Mouse (Mus musculus): ENCODE measurements at regions not wholly inside any gene's neighbourhood (a gene's known extent, or its start where the extent isn't known, plus 50 kb on each side); places are given as distances from the start of the nearest gene placed in this dataset. TPM values are rescaled to one million over a fixed set of nuclear protein-coding genes. Genes with fewer than 3 reads are reported as not detected.

GRCm38 (mm10) chr15:17569205-17569604 is 840.6 kb downstream of the Cdh9 start:
- DNase-seq (no peak), ATAC-seq (ENCODE audit: insufficient read depth) (no peak)
- 83% methylated on average over 2 of the region's 2 CpGs for WGBS
- H3K27me3 ChIP-seq (ENCODE audit: insufficient read depth, low read length): no peaks in the 10 kb centered on the region
- H3K4me1 ChIP-seq (ENCODE audit: insufficient read depth): no peaks in the 10 kb centered on the region
- no peaks in the 10 kb centered on the region for H3K9me3 ChIP-seq (ENCODE audit: low read depth, low read length)
- H3K4me2 ChIP-seq: no peak overlapping the region
- TF ChIP-seq CTCF (IDR thresholded peaks at IDR 0.05; ENCODE audit: low read depth): no peak
- H3K36me3 ChIP-seq (ENCODE audit: insufficient read depth): no peaks in the 10 kb centered on the region
- no peak overlapping the region for H3K4me3 ChIP-seq (ENCODE audit: low read depth, low read length)
- no peak overlapping the region for H3K27ac ChIP-seq (ENCODE audit: low read depth)
- H3K9ac ChIP-seq: no peak overlapping the region

GRCm38 (mm10) chr15:17588617-17589016 is 860.1 kb downstream of the Cdh9 start:
- no peaks in the 10 kb centered on the region for H3K27me3 ChIP-seq (ENCODE audit: insufficient read depth, low read length)
- TF ChIP-seq CTCF (IDR thresholded peaks at IDR 0.05; ENCODE audit: low read depth): no peak
- no peak for DNase-seq
- no peaks in the 10 kb centered on the region for H3K36me3 ChIP-seq (ENCODE audit: insufficient read depth)
- no peaks in the 10 kb centered on the region for H3K4me1 ChIP-seq (ENCODE audit: insufficient read depth)
- H3K4me3 ChIP-seq (ENCODE audit: low read depth, low read length): no peak overlapping the region
- no peak overlapping the region for H3K27ac ChIP-seq (ENCODE audit: low read depth)
- no peak overlapping the region for H3K9ac ChIP-seq
- ATAC-seq (ENCODE audit: insufficient read depth): no peak
- no peaks in the 10 kb centered on the region for H3K9me3 ChIP-seq (ENCODE audit: low read depth, low read length)
- H3K4me2 ChIP-seq: no peak overlapping the region
- 81% methylated on average over 2 of the region's 2 CpGs for WGBS

GRCm38 (mm10) chr15:17604402-17604801 is 875.8 kb downstream of the Cdh9 start:
- no peak for ATAC-seq (ENCODE audit: insufficient read depth)
- peak; percentile 21 for DNase-seq
- Histone ChIP-seq H3K4me3 (ENCODE audit: low read depth, low read length) (no peak overlapping the region), H3K36me3 (ENCODE audit: insufficient read depth) (no peaks in the 10 kb centered on the region), H3K4me1 (ENCODE audit: insufficient read depth) (no peaks in the 10 kb centered on the region), H3K4me2 (no peak overlapping the region), H3K27me3 (ENCODE audit: insufficient read depth, low read length) (no peaks in the 10 kb centered on the region), H3K27ac (ENCODE audit: low read depth) (no peak overlapping the region), H3K9ac (no peak overlapping the region), H3K9me3 (ENCODE audit: low read depth, low read length) (no peaks in the 10 kb centered on the region)
- no peak for TF ChIP-seq CTCF (IDR thresholded peaks at IDR 0.05; ENCODE audit: low read depth)
- 56% methylated on average over 1 of the region's 1 CpGs for WGBS

- ATAC-seq (ENCODE audit: insufficient read depth): no peak
- DNase-seq: no peak
- TF ChIP-seq CTCF (IDR thresholded peaks at IDR 0.05; ENCODE audit: low read depth): no peak
- H3K27ac ChIP-seq (ENCODE audit: low read depth): no peak overlapping the region
- H3K4me2 ChIP-seq: no peak overlapping the region
- no peaks in the 10 kb centered on the region for H3K27me3 ChIP-seq (ENCODE audit: insufficient read depth, low read length)
- no peaks in the 10 kb centered on the region for H3K9me3 ChIP-seq (ENCODE audit: low read depth, low read length)
- no peak overlapping the region for H3K9ac ChIP-seq
- 74% methylated on average over 1 of the region's 1 CpGs for WGBS
- no peak overlapping the region for H3K4me3 ChIP-seq (ENCODE audit: low read depth, low read length)
- no peaks in the 10 kb centered on the region for H3K4me1 ChIP-seq (ENCODE audit: insufficient read depth)
- no peaks in the 10 kb centered on the region for H3K36me3 ChIP-seq (ENCODE audit: insufficient read depth)
Observed at GRCm38 (mm10) chr15:17614945-17615344, 886.4 kb downstream of the Cdh9 start.

GRCm38 (mm10) chr15:17641218-17641617 is 912.7 kb downstream of the Cdh9 start:
- no peaks in the 10 kb centered on the region for H3K9me3 ChIP-seq (ENCODE audit: low read depth, low read length)
- DNase-seq (no peak), ATAC-seq (ENCODE audit: insufficient read depth) (no peak)
- H3K27me3 ChIP-seq (ENCODE audit: insufficient read depth, low read length): no peaks in the 10 kb centered on the region
- no peaks in the 10 kb centered on the region for H3K4me1 ChIP-seq (ENCODE audit: insufficient read depth)
- no peak for TF ChIP-seq CTCF (IDR thresholded peaks at IDR 0.05; ENCODE audit: low read depth)
- no peak overlapping the region for H3K4me2 ChIP-seq
- no peak overlapping the region for H3K9ac ChIP-seq
- no peak overlapping the region for H3K27ac ChIP-seq (ENCODE audit: low read depth)
- H3K4me3 ChIP-seq (ENCODE audit: low read depth, low read length): no peak overlapping the region
- WGBS: 89% methylated on average over 4 of the region's 4 CpGs
- no peaks in the 10 kb centered on the region for H3K36me3 ChIP-seq (ENCODE audit: insufficient read depth)

Small RNA genes in the stretch of these regions (microRNA-seq; reads per million reads assigned to microRNA genes)
- not detected for gene Gm22032 (ENCODE audit: borderline number of aligned reads)
